Mouse (Mus musculus): ENCODE results near the gene Atg9a.

- TF ChIP-seq CTCF (IDR thresholded peaks at IDR 0.05; ENCODE audit: borderline replicate concordance, extremely low read depth, insufficient read depth, insufficient read length) (no peak), POLR2A (IDR thresholded peaks at IDR 0.05; ENCODE audit: borderline replicate concordance, extremely low read depth, insufficient read depth, insufficient read length, poor library complexity, severe bottlenecking) (no peak)
These were observed 55.7 kb downstream of the Atg9a start for GRCm38 (mm10) chr1:75136293-75136692.

Data from brain, embryonic 14.5 days (tissue).